Mouse (Mus musculus): Measurements from ENCODE around the gene Lnx2. TPM values are rescaled to one million over a fixed set of nuclear protein-coding genes. Genes with fewer than 3 reads are reported as not detected.
A peak's percentile ranks its signal among the peaks of the same experiment; 100 is the strongest.

The Lnx2 gene
- polyA plus RNA-seq, 1 experiment from 2014 or later, result 16.0 TPM

DNA sequence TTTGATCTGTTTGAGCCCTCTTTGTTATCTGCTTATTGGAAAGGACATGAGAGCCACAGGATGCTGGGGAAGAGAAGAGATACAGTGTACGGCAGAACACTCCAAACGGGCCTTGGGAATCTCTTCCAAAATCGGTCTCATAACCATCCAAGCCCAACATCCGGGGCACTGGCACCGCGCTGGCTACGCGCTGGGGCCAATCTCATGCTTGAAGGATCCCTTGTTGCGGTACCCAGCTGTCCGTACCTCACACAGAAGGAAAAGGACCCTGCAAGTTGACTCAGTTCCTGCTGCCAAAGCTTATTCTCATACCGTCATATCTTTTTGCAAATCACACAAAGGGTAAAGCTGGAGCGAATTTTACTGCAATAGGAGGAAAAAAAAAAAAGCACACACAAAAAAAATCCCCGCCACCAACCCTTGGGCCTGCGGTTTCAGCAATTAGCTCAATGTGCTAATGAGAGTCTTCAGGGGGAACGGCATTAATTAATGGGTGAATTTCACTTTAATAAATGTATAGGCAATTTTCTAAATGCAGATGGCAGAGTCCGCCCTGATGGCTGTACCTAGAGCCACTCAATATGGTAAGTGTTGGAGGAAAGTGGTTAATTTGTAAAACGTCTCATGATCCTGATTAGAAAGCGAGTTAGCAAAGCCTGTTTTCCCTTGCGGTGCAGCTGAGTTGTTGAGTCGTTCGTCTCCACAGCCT lies 90.5 kb downstream of the Lnx2 start:
- ATAC-seq (ENCODE audit: low FRiP score, low TSS enrichment), result no peak
- no peaks in the 10 kb centered on the region for H3K4me1 ChIP-seq (ENCODE audit: insufficient read depth, low read length)
- H3K27ac ChIP-seq (ENCODE audit: low read length), result no peak overlapping the region
- H3K9me3 ChIP-seq (ENCODE audit: low read length), result no peaks in the 10 kb centered on the region
- H3K4me3 ChIP-seq (ENCODE audit: low read length), result 0 out of 2 replicates have a peak overlapping the region, but pooled peaks have one; percentile 5
- no peak overlapping the region for H3K9ac ChIP-seq (replicated peaks; ENCODE audit: low read length)
- 59% methylated on average over 21 of the region's 21 CpGs for WGBS
- no peak overlapping the region; the same call in 1 of the 2 replicates for H3K4me2 ChIP-seq (replicated peaks; ENCODE audit: low read depth, low read length)
- no peaks in the 10 kb centered on the region for H3K36me3 ChIP-seq (ENCODE audit: insufficient read depth, low read length)
- peaks cover 9% of the 10 kb centered on the region for H3K27me3 ChIP-seq (ENCODE audit: insufficient read depth, low read length)

DNA sequence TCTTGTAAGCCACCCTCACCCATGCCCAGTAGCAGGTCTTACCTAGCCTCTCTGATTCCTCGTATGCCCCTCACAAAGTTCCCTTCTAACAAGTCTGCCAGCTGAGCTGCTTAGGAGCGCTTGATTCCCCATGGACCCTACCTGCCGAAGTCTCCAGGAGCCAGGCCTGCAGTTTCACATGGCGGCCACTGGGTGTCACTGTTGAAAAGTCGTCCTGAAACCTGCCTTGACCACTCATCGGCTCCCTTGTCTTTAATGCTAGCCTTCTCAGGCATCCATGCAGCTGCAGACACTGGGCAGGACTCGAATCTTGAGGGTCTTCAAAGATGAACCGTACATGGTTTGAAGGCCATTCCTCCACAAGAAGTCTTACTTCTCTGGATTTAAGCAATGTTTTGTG lies 93.2 kb downstream of the Lnx2 start:
- Histone ChIP-seq H3K4me3 (ENCODE audit: low read length) (no peak overlapping the region), H3K27me3 (ENCODE audit: insufficient read depth, low read length) (peaks cover 9% of the 10 kb centered on the region), H3K27ac (ENCODE audit: low read length) (no peak overlapping the region), H3K4me1 (ENCODE audit: insufficient read depth, low read length) (no peaks in the 10 kb centered on the region), H3K9ac (replicated peaks; ENCODE audit: low read length) (no peak overlapping the region), H3K9me3 (ENCODE audit: low read length) (no peaks in the 10 kb centered on the region), H3K4me2 (replicated peaks; ENCODE audit: low read depth, low read length) (no peak overlapping the region), H3K36me3 (ENCODE audit: insufficient read depth, low read length) (no peaks in the 10 kb centered on the region)
- WGBS, result 7% methylated on average over 8 of the region's 8 CpGs
- peak; percentile 55; the same call in 1 of the 2 replicates for ATAC-seq (ENCODE audit: low FRiP score, low TSS enrichment)

DNA sequence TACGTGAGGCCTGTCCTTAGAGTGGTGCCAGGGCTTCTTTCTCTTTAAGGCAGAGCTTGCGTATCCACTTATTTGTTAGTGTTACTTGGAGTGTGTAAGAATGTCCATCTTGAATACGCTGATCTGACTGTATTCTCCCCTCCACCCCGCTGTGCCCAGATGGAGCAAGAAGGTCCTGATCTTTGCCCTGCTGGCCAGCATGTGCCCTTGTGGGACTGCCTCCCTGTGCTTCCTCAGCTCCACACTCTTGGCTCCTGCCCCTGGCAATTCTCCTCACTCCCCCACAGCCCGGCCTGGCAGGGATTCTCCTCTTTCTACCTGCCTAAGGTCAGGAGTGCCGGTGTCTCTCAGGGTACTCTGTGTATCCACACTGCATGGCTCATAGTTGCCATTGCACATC lies 95.0 kb downstream of the Lnx2 start:
- Histone ChIP-seq H3K9ac (replicated peaks; ENCODE audit: low read length) (no peak overlapping the region), H3K4me2 (replicated peaks; ENCODE audit: low read depth, low read length) (no peak overlapping the region), H3K27ac (ENCODE audit: low read length) (no peak overlapping the region), H3K4me1 (ENCODE audit: insufficient read depth, low read length) (no peaks in the 10 kb centered on the region), H3K9me3 (ENCODE audit: low read length) (no peaks in the 10 kb centered on the region), H3K27me3 (ENCODE audit: insufficient read depth, low read length) (peaks cover 9% of the 10 kb centered on the region), H3K4me3 (ENCODE audit: low read length) (no peak overlapping the region), H3K36me3 (ENCODE audit: insufficient read depth, low read length) (no peaks in the 10 kb centered on the region)
- WGBS, result 82% methylated on average over 6 of the region's 6 CpGs
- no peak for ATAC-seq (ENCODE audit: low FRiP score, low TSS enrichment)

DNA sequence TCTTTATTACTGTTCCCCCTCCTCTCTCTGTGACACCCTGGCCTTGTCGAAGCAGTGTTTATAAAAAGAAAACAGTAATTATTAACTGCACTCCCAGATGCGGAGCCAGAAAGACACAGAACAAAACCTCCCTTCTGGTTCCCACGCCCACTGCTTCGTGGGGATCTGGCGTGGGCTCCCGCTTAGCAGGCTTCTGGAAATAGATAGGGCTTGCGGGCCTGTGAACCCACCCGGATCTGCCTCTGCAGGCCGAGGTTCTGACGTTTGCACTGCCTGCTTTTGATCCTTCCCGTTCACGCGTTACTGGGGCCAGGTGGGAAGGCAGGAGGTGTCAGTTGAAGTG lies 101.6 kb downstream of the Lnx2 start:
- Histone ChIP-seq H3K4me2 (replicated peaks; ENCODE audit: low read depth, low read length) (peak overlapping the region; percentile 33), H3K27me3 (ENCODE audit: insufficient read depth, low read length) (no peaks in the 10 kb centered on the region), H3K9me3 (ENCODE audit: low read length) (no peaks in the 10 kb centered on the region), H3K9ac (replicated peaks; ENCODE audit: low read length) (0 out of 2 replicates have a peak overlapping the region, but pooled peaks have one; percentile 44), H3K4me3 (ENCODE audit: low read length) (no peak overlapping the region), H3K4me1 (ENCODE audit: insufficient read depth, low read length) (peaks cover 15% of the 10 kb centered on the region), H3K27ac (ENCODE audit: low read length) (peak overlapping the region; percentile 66; the same call in 1 of the 2 replicates), H3K36me3 (ENCODE audit: insufficient read depth, low read length) (no peaks in the 10 kb centered on the region)
- ATAC-seq (ENCODE audit: low FRiP score, low TSS enrichment), result 0 out of 2 replicates have a peak, but pooled peaks have one; percentile 29
- WGBS, result 19% methylated on average over 13 of the region's 13 CpGs

DNA sequence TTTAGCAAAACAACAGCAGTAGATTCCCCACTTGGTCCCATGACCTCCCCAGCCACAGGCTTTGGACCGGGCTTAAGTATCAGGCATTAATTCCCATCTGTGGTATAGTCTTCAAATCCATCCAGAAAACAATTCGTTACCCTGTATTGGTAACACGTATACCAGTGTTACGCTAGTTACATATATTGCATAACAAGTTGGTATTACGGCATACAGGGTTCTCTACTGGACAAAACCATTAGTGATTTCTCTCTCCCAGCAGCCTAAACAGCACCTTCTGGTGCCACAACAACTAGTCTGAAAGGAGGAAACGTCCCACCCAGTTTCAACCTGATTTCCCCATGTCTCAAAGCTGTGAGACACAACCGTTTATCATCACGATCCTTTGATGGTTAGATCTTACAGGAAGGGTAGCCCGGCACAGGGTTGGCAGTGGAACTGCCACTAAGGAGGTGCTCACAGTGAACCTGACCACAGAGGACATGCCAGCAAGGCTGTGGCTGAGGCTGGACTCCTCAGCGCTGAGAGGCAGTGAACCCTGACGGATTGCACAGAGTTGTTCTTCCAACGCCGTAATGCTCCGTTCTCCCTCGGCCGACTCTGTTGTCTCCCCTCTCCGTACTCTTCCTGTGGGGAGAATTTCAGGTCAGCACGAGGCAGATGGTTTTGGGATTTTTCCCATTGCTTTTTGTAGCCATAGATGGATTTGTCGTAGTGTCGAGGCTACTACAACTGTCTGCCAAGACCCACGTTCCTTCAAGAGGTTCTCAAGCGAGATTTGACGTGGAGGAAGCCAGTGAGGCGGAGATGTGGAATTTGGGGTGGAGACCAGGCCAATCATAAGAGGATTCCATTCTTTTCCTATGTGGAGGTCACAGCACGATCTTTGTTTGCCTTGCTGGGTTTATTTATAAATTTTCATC lies 102.3 kb downstream of the Lnx2 start:
- H3K4me2 ChIP-seq (replicated peaks; ENCODE audit: low read depth, low read length), result peak overlapping the region; percentile 33
- H3K27ac ChIP-seq (ENCODE audit: low read length), result peak overlapping the region; percentile 66
- peak; percentile 82 for ATAC-seq (ENCODE audit: low FRiP score, low TSS enrichment)
- H3K4me3 ChIP-seq (ENCODE audit: low read length), result no peak overlapping the region
- H3K4me1 ChIP-seq (ENCODE audit: insufficient read depth, low read length), result peaks cover 15% of the 10 kb centered on the region
- H3K9ac ChIP-seq (replicated peaks; ENCODE audit: low read length), result no peak overlapping the region
- no peaks in the 10 kb centered on the region for H3K27me3 ChIP-seq (ENCODE audit: insufficient read depth, low read length)
- 54% methylated on average over 25 of the region's 25 CpGs for WGBS
- no peaks in the 10 kb centered on the region for H3K36me3 ChIP-seq (ENCODE audit: insufficient read depth, low read length)
- no peaks in the 10 kb centered on the region for H3K9me3 ChIP-seq (ENCODE audit: low read length)

DNA sequence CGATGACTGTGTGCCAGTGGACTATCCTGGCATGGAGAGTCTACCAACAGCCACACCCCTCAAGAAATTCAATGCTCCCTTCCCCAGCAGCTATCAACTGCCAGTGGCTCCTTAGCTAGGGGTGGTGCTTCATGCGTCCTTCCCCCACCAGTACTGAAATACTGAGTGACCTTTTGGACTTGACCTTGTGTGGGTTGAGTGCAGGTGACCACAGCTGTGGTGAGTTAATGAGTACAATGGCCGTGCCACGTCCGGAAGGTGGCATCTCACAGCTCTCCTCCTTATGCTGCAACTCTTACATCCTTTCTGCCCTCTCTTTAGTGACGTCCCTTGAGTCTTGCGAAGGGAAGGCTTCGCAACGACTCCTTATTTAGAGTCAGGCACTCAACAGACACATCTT lies 103.0 kb downstream of the Lnx2 start:
- H3K4me1 ChIP-seq (ENCODE audit: insufficient read depth, low read length), result peaks cover 15% of the 10 kb centered on the region
- H3K4me2 ChIP-seq (replicated peaks; ENCODE audit: low read depth, low read length), result no peak overlapping the region
- ATAC-seq (ENCODE audit: low FRiP score, low TSS enrichment), result 0 out of 2 replicates have a peak, but pooled peaks have one; percentile 52
- no peaks in the 10 kb centered on the region for H3K27me3 ChIP-seq (ENCODE audit: insufficient read depth, low read length)
- H3K27ac ChIP-seq (ENCODE audit: low read length), result no peak overlapping the region; the same call in 1 of the 2 replicates
- no peak overlapping the region for H3K4me3 ChIP-seq (ENCODE audit: low read length)
- H3K9ac ChIP-seq (replicated peaks; ENCODE audit: low read length), result no peak overlapping the region
- H3K36me3 ChIP-seq (ENCODE audit: insufficient read depth, low read length), result no peaks in the 10 kb centered on the region
- WGBS, result 72% methylated on average over 9 of the region's 9 CpGs
- no peaks in the 10 kb centered on the region for H3K9me3 ChIP-seq (ENCODE audit: low read length)

DNA sequence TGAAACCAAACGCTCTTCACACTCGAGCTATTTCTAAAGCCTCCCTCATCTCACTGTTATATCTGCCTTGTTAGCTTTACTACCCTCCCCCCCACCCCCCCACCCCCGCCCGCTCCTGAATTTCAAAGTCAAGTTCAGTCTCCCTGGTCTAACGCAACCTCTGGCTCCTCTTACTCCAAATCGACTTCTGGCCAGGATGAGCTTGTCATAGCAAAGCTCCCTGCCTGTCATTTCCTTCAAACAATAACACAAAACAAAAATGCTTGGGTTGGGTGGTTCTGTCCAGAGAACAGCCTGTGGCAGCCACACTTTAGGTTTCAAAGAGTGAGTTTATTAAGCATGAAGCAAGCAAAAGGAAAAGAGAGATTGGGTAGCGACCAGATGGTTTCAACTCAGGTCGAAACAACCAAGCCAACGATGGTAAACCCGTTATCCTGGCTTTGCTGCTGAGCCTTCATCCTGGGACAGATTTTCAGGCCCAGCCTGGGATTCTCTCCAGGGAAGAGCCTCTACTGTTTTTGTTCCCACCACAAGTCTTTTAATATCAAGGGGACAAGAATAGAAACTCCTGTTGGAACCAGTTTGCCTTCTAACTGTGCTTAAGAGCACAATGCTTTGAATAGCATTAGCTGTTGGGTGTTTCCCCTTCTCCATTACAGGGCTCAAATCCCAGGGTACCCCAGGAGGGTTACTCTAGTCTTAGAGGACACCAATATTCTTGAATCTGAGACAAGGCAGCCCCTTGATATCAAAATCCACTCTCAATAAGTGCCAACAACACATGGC lies 104.4 kb downstream of the Lnx2 start:
- H3K9ac ChIP-seq (replicated peaks; ENCODE audit: low read length), result no peak overlapping the region
- H3K4me3 ChIP-seq (ENCODE audit: low read length), result no peak overlapping the region
- 37% methylated on average over 10 of the region's 10 CpGs for WGBS
- no peaks in the 10 kb centered on the region for H3K27me3 ChIP-seq (ENCODE audit: insufficient read depth, low read length)
- no peak overlapping the region for H3K4me2 ChIP-seq (replicated peaks; ENCODE audit: low read depth, low read length)
- H3K9me3 ChIP-seq (ENCODE audit: low read length), result no peaks in the 10 kb centered on the region
- ATAC-seq (ENCODE audit: low FRiP score, low TSS enrichment), result no peak
- no peak overlapping the region for H3K27ac ChIP-seq (ENCODE audit: low read length)
- peaks cover 15% of the 10 kb centered on the region for H3K4me1 ChIP-seq (ENCODE audit: insufficient read depth, low read length)
- no peaks in the 10 kb centered on the region for H3K36me3 ChIP-seq (ENCODE audit: insufficient read depth, low read length)

DNA sequence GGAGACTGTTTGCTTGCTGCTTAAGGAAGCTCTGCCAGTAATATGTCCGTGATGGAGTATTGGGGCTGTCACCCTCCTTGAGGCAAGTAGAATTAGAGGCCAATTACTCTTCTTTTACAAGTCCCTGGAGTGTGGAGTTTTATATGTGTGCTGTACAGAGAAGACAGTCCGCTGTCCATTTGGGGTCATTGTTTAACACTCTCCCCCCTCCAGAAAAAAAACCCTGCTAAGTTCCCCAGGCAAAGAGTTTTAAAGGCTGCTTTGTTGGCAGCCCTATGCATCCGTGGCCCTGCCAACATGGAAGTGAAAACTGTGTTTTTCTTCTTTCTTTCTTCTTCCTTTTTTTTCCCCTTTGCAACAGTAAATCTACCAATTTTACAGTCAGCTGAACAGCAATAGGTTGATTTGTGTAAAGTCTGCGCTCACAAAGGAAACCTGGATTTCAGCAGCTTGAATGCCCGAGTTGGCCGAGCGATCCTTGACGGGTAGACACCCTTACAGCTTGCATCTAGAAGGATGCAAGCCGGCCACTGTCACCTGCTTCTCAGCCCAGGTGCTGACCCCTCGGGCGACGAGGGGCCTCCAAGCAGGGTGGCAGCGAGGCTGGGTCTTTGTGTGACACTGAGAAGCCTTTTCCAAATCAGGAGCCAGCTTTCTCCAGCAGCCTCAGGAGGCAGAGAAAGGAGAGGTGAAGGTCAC lies 107.5 kb downstream of the Lnx2 start:
- WGBS, result 38% methylated on average over 13 of the region's 13 CpGs
- Histone ChIP-seq H3K27ac (ENCODE audit: low read length) (no peak overlapping the region), H3K36me3 (ENCODE audit: insufficient read depth, low read length) (no peaks in the 10 kb centered on the region), H3K4me2 (replicated peaks; ENCODE audit: low read depth, low read length) (no peak overlapping the region), H3K27me3 (ENCODE audit: insufficient read depth, low read length) (no peaks in the 10 kb centered on the region), H3K9me3 (ENCODE audit: low read length) (no peaks in the 10 kb centered on the region), H3K4me1 (ENCODE audit: insufficient read depth, low read length) (peaks cover 4% of the 10 kb centered on the region), H3K4me3 (ENCODE audit: low read length) (no peak overlapping the region), H3K9ac (replicated peaks; ENCODE audit: low read length) (no peak overlapping the region)
- no peak for ATAC-seq (ENCODE audit: low FRiP score, low TSS enrichment)
